7 mouse cellular contexts compared by ENCODE assay signal in genomic region chr7:125581317-125581672, GRCm38 (mm10). TPM values are rescaled to one million over a fixed set of nuclear protein-coding genes. Genes with fewer than 3 reads are reported as not detected.
DNase-seq lines count a peak whose midpoint lies in the region; ATAC-seq and TF ChIP-seq lines count a peak whose summit lies in the region.

No protein-coding gene starts in this region.

- H3K27me3 ChIP-seq in embryonic facial prominence, embryonic 12.5 days, result no peaks in the 10 kb centered on the region
- no peaks in the 10 kb centered on the region for H3K27me3 ChIP-seq in heart, adult 2 months (ENCODE audit: control insufficient read depth, insufficient read depth, low read length)
- no peaks in the 10 kb centered on the region for H3K27me3 ChIP-seq in kidney, adult 2 months (replicated peaks; ENCODE audit: control insufficient read depth, insufficient read depth, low read length)
- no peaks in the 10 kb centered on the region for H3K27me3 ChIP-seq in limb, embryonic 11.5 days (ENCODE audit: control insufficient read depth, insufficient read depth, low read length)
- no peaks in the 10 kb centered on the region for H3K27me3 ChIP-seq in midbrain, embryonic 14.5 days (ENCODE audit: control insufficient read depth, insufficient read depth, low read length)

- H3K4me2 ChIP-seq in embryonic facial prominence, embryonic 12.5 days (replicated peaks), result peak overlapping the region; percentile 80
- peak overlapping the region; percentile 82 for H3K4me2 ChIP-seq in limb, embryonic 11.5 days (ENCODE audit: low read depth, severe bottlenecking)
- H3K4me2 ChIP-seq in midbrain, embryonic 14.5 days (ENCODE audit: low read length), result peak overlapping the region; percentile 81

- TF ChIP-seq CTCF in heart, adult 2 months (IDR thresholded peaks at IDR 0.05), result no peak; the same call in 1 of the 2 replicates
- TF ChIP-seq CTCF in kidney, adult 2 months (conservative IDR thresholded peaks at IDR 0.05; ENCODE audit: insufficient read depth, insufficient read length, low read depth, low read length), result peak; percentile 99

- intact Hi-C loops in heart, adult 2 months (cut with DNase I), result loop anchor here (1.0 to 5.0 kb wide), 4 partner anchors 29 to 109 kb away; partner anchors contain the start of gene Il4ra

- no peaks in the 10 kb centered on the region for H3K9me3 ChIP-seq in embryonic facial prominence, embryonic 12.5 days
- no peaks in the 10 kb centered on the region for H3K9me3 ChIP-seq in limb, embryonic 11.5 days (ENCODE audit: control insufficient read depth, low read length)
- H3K9me3 ChIP-seq in midbrain, embryonic 14.5 days (ENCODE audit: control insufficient read depth, low read length), result no peaks in the 10 kb centered on the region

- peak overlapping the region; percentile 33 for H3K4me3 ChIP-seq in embryonic facial prominence, embryonic 12.5 days
- peak overlapping the region; percentile 51 for H3K4me3 ChIP-seq in heart, adult 2 months
- H3K4me3 ChIP-seq in kidney, adult 2 months (ENCODE audit: insufficient read depth, low read depth, low read length), result peak overlapping the region; percentile 39; the same call in 1 of the 2 replicates
- peak overlapping the region; percentile 28 for H3K4me3 ChIP-seq in limb, embryonic 11.5 days (ENCODE audit: low read depth, low read length)
- H3K4me3 ChIP-seq in midbrain, embryonic 14.5 days (replicated peaks; ENCODE audit: low read depth, low read length), result peak overlapping the region; percentile 34

- peak overlapping the region; percentile 49 for H3K9ac ChIP-seq in embryonic facial prominence, embryonic 12.5 days
- peak overlapping the region; percentile 71 for H3K9ac ChIP-seq in heart, adult 2 months (ENCODE audit: low read depth, low read length)
- H3K9ac ChIP-seq in limb, embryonic 11.5 days (ENCODE audit: low read length), result peak overlapping the region; percentile 55
- peak overlapping the region; percentile 44 for H3K9ac ChIP-seq in midbrain, embryonic 14.5 days (replicated peaks; ENCODE audit: low read length)

- H3K79me2 ChIP-seq in heart, adult 2 months (replicated peaks; ENCODE audit: control insufficient read depth, insufficient read depth, low read length), result no peaks in the 10 kb centered on the region

- peaks cover 9% of the 10 kb centered on the region; the same call in 1 of the 2 replicates for H3K4me1 ChIP-seq in embryonic facial prominence, embryonic 12.5 days
- peaks cover 8% of the 10 kb centered on the region for H3K4me1 ChIP-seq in heart, adult 2 months (ENCODE audit: control insufficient read depth, insufficient read depth, low read length)
- H3K4me1 ChIP-seq in kidney, adult 2 months (ENCODE audit: control insufficient read depth, insufficient read depth, low read length), result no peaks in the 10 kb centered on the region
- H3K4me1 ChIP-seq in limb, embryonic 11.5 days (ENCODE audit: control insufficient read depth, insufficient read depth, low read length), result 0 out of 2 replicates have a peak, but pooled peaks cover 4% of the 10 kb centered on the region
- peaks cover 5% of the 10 kb centered on the region for H3K4me1 ChIP-seq in midbrain, embryonic 14.5 days (ENCODE audit: control insufficient read depth, insufficient read depth, low read length)

- peak; percentile 91 to 95 for DNase-seq in adrenal gland, postnatal 36 days
- DNase-seq in heart, adult 2 months, result peak; percentile 89 to 93
- peak; percentile 87 for DNase-seq in kidney, adult 2 months
- peak; percentile 94 for DNase-seq in limb, embryonic 11.5 days (ENCODE audit: low spot score)
- peak; percentile 91 for DNase-seq in midbrain, embryonic 14.5 days
- DNase-seq in spleen, adult 12 weeks (ENCODE audit: low spot score), result peak; percentile 66

- WGBS in embryonic facial prominence, embryonic 12.5 days, result 3% methylated on average over 21 of the region's 21 CpGs
- 2% methylated on average over 21 of the region's 21 CpGs for WGBS in heart, adult 2 months
- 3% methylated on average over 21 of the region's 21 CpGs for WGBS in kidney, adult 2 months
- WGBS in limb, embryonic 11.5 days, result 4% methylated on average over 21 of the region's 21 CpGs
- WGBS in midbrain, embryonic 14.5 days, result 1% methylated on average over 21 of the region's 21 CpGs

- no peaks in the 10 kb centered on the region for H3K36me3 ChIP-seq in embryonic facial prominence, embryonic 12.5 days
- H3K36me3 ChIP-seq in heart, adult 2 months (ENCODE audit: control insufficient read depth, insufficient read depth, low read length), result no peaks in the 10 kb centered on the region
- no peaks in the 10 kb centered on the region for H3K36me3 ChIP-seq in kidney, adult 2 months (ENCODE audit: control insufficient read depth, insufficient read depth, low read length)
- no peaks in the 10 kb centered on the region for H3K36me3 ChIP-seq in limb, embryonic 11.5 days (ENCODE audit: control insufficient read depth, insufficient read depth, low read length)
- no peaks in the 10 kb centered on the region for H3K36me3 ChIP-seq in midbrain, embryonic 14.5 days (ENCODE audit: control insufficient read depth, insufficient read depth, low read length)

- peak; percentile 88 for TF ChIP-seq EP300 in heart, adult 2 months (IDR thresholded peaks at IDR 0.05; ENCODE audit: insufficient read depth, low read depth, low read length)

- no peak overlapping the region for H3K27ac ChIP-seq in embryonic facial prominence, embryonic 12.5 days
- peak overlapping the region; percentile 82 for H3K27ac ChIP-seq in heart, adult 2 months
- H3K27ac ChIP-seq in kidney, adult 2 months (ENCODE audit: insufficient read depth, low read depth, low read length), result no peak overlapping the region
- H3K27ac ChIP-seq in limb, embryonic 11.5 days (replicated peaks; ENCODE audit: low read depth, low read length), result no peak overlapping the region
- no peak overlapping the region for H3K27ac ChIP-seq in midbrain, embryonic 14.5 days (replicated peaks; ENCODE audit: low read depth, low read length)

- peak; percentile 76; the same call in 1 of the 2 replicates for ATAC-seq in embryonic facial prominence, embryonic 12.5 days (ENCODE audit: insufficient number of reproducible peaks, insufficient read depth, low FRiP score, low TSS enrichment)
- peak; percentile 63 for ATAC-seq in limb, embryonic 11.5 days (ENCODE audit: insufficient number of reproducible peaks, low FRiP score, low TSS enrichment, low read depth)
- ATAC-seq in midbrain, embryonic 14.5 days (ENCODE audit: low FRiP score, low TSS enrichment), result peak; percentile 68; the same call in 1 of the 2 replicates

- no peak for TF ChIP-seq POLR2A in heart, adult 2 months (IDR thresholded peaks at IDR 0.05; ENCODE audit: insufficient read depth, low read depth, low read length)
- TF ChIP-seq POLR2A in kidney, adult 2 months (IDR thresholded peaks at IDR 0.05; ENCODE audit: low read depth, low read length), result no peak

RNA-seq across cellular contexts. Expression of gene Il21r, which starts 21.9 kb away (rescaled TPM):
- under 1 TPM; 0.43 to 0.56 TPM for total RNA-seq in adrenal gland, postnatal 36 days (2021)
- polyA plus RNA-seq in embryonic facial prominence, embryonic 12.5 days (2016; fragmentation: Nextera tagmentation; extraction: Ambion mirVana), result 0.09 and 0.17 TPM in 2 replicates
- total RNA-seq in heart, adult 2 months (2021), result under 1 TPM; 0.48 to 0.60 TPM
- polyA plus RNA-seq in heart, adult 2 months (2012; rRNA removed), result 1.8 and 2.3 TPM in 2 replicates
- polyA plus RNA-seq in kidney, adult 2 months (2012; rRNA removed), result 1.4 and 6.4 TPM in 2 replicates
- polyA plus RNA-seq in limb, embryonic 11.5 days (2014; fragmentation: Nextera tagmentation; extraction: Ambion mirVana), result 0.11 and 0.20 TPM in 2 replicates
- polyA plus RNA-seq in midbrain, embryonic 14.5 days (2014; fragmentation: Nextera tagmentation; extraction: Ambion mirVana), result 0.13 TPM in 1 of 2 replicates, not detected in the other

RNA-seq across cellular contexts. Expression of gene Il4ra, which starts 29.4 kb away (rescaled TPM):
- total RNA-seq in adrenal gland, postnatal 36 days (2021), result 100 to 1,000 TPM in 1 of 2 experiments, 10 to 100 TPM in 1; 46.6 to 119 TPM
- polyA plus RNA-seq in embryonic facial prominence, embryonic 12.5 days (2016; fragmentation: Nextera tagmentation; extraction: Ambion mirVana), result 5.3 and 6.3 TPM in 2 replicates
- total RNA-seq in heart, adult 2 months (2021), result 10 to 100 TPM; 13.2 to 20.1 TPM
- 14.3 and 19.1 TPM in 2 replicates for polyA plus RNA-seq in heart, adult 2 months (2012; rRNA removed)
- 16.1 and 20.3 TPM in 2 replicates for polyA plus RNA-seq in kidney, adult 2 months (2012; rRNA removed)
- polyA plus RNA-seq in limb, embryonic 11.5 days (2014; fragmentation: Nextera tagmentation; extraction: Ambion mirVana), result 2.6 and 2.7 TPM in 2 replicates
- polyA plus RNA-seq in midbrain, embryonic 14.5 days (2014; fragmentation: Nextera tagmentation; extraction: Ambion mirVana), result 2.4 and 4.7 TPM in 2 replicates
